Mouse (Mus musculus): Measurements from ENCODE around the gene Pabpn1l.

GRCm38 (mm10) chr8:122584981-122585380 lies 37.6 kb downstream of the Pabpn1l start:
- TF ChIP-seq CTCF (conservative IDR thresholded peaks at IDR 0.05; ENCODE audit: insufficient read depth, insufficient read length, low read depth, low read length) (no peak), POLR2A (IDR thresholded peaks at IDR 0.05; ENCODE audit: low read depth, low read length) (no peak)

Measured in kidney, adult 2 months (tissue).